Mouse (Mus musculus) right cerebral cortex, postnatal 25 days (tissue): Measurements from ENCODE around the gene Cabp7.
"Not testable (repeated sequence)": the region's sequence is repeated elsewhere in the genome, so short reads cannot be mapped to it uniquely, and the experiment has no call there.

ENCODE experiments used
- DNase-seq: peaks from one replicate; pipeline ENCODE4 v3.0.0; 2022

Cabp7 gene

DNA sequence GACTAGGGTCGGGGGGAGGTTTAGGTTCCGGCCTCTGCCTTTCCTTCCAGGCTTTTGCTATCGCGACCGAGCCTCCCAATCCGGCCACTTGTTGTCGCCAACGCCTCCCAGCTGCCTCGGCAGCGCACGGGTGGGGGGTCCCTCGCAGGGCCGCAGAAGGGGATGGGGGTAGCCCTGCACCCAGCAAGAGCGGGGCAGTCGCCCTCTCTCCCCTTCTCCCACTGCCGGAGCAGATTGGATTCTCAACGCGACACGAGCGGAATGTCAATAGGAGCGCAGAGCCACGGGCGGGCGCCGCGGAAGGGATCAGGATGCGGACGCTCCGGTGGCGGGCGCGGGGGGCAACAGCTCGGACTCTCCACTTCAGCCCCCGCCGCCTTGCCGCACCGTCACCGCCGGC is 609 bp downstream of the Cabp7 start:
- no peak for DNase-seq

DNA sequence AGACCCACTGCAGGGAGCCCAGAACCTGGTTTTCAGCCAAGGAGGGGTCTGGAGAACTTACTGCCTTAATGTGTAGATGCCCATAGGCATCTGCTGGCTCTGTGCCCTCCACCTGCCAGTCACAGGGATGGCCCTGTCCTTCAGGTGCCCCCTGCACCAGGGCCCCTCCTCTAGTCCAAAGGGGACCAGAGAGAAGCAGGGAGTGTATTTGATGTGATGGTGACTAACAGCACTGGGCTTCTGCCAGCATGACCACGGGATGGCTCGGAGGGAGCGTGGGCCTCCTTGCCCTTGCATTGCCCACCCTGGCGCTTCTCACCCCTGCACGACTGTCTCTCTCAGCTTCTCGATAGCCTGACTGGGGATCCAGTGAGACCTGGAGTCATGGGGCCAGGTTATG is 1.9 kb downstream of the Cabp7 start:
- no peak for DNase-seq

DNA sequence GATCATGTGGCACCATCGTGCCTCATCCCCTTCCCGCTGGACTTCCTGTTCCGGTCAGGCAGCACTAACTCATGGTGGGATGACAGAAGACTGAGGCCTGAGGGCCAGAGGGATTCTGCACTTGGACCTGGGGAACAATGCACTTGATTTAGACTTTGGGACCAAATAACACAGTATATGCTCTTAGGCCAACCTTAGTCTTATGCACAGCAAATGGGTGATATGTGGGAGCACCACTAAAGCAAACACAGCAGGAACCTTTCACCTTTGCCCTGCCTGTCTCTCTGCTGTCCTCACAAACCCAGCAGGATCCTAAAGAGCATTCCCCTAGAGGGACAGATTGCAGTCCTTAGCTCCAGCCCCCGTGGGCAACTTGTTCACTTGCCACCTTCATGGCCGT is 5.8 kb downstream of the Cabp7 start:
- no peak for DNase-seq

DNA sequence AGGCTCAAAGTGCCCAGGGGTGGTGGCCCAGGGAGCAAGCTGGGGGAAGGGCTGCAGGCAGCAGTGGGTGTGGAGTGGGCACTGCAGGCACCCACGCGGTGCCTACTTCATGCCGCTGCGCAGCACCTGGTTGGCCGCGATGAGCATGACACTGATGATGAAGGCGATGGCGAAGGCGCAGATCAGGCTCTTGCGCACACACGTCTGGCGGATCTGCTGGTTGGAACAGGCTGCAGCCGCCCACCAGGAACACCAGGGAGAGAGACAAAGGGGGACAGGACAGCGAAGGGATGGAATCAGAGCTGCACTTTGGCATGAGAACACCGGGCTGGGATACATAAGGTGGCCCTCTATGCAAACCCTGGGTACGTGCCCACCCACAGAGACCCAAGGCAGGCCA is 7.9 kb downstream of the Cabp7 start:
- DNase-seq: no peak

DNA sequence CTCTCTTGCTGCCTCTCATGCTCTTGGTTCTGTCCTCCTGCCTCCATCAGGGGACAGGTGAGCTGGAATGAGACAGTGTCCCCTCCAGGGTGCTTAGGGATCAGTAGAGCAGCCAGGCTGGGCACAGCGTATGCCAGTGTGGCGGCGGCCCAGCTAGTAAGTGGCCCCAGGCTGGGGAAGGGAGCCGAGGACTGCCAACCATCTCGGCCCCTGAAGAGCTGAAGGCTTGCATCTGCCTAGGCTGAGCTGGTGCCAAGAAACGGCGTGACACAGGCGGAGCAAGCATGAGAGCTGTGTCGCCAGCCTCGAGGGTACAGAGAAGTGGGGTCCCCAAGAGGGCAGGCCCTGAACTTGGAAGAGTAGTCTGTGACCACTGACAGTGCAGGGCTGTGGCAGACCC is 8.9 kb downstream of the Cabp7 start:
- DNase-seq: no peak

DNA sequence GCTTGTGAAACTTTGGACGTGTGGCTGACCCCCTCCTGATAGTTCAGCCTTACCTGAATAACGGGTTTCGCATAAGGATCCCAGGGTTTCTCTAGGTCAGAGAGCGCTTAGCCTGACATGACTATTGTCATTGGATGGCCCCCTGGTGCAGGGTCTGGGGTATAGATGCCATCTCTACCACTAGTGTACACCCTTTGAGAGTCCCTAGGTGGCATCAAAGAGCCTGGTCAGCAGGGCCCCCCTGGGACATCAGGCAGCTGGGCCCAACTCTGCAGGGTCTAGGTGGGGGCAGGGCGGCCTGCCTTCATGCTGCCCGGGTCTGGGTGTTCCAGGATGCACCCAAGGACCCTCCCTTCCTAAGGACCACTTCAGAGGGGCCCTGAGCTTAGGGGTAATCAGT is 10.2 kb downstream of the Cabp7 start:
- no peak for DNase-seq

DNA sequence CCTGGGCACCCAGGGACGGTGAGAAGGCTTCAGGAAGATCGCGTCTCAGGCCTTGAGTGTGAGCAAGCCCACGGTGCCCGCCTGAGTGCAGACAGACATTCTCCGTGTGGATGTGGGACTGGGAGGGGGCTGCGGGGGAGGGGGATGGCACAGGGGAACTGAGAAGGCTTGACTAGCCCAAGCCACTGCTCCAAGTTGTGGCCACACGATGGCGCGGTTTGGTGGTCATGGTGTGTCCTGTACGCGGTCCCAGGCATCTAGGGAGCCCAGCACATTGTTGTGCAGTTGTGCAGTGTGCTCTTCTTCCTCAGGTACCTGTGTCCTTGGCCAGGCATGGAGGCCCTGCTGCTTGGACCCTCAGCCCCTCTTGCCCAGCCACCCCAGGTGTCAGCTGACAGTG is 12.4 kb downstream of the Cabp7 start:
- no peak for DNase-seq

DNA sequence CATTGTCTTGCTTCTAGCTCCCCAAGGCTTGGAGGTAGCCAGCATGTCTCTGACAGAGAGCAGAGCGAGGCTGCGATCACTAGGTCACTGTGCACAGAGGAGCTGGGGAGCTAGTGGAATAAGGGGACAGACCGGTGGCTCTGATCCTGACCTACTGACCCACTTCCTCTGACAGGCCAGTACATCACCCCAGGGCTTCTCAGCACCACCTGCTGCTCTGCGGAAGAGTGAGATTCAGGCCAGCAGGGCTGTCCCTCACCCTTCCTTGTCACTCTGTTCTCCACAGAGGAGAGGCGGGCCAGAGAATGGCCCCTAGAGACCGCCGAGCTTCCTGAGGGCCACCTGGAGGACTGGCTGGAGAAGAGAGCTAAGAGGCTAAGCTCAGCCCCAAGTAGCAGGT is 14.8 kb downstream of the Cabp7 start:
- no peak for DNase-seq

DNA sequence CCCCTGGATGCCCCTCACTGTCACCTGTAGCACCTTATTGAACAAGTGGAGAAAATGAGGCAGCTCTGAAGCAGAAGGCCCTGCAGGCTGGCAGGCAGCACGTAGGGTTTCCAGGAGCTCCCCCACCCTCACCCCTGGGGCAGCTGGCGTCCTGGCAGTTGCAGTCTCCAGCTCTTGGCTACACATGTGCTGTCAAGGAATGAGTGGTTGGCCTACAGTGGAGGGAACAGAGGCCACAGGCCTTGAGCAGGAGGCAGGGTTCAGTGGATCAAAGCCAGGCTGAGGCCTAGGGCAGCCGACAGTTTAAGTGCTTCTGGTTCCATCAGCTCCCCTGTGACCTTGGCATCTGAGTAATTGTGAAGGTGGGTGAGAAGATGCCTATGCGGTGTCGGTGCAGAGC is 15.7 kb downstream of the Cabp7 start:
- DNase-seq: no peak

DNA sequence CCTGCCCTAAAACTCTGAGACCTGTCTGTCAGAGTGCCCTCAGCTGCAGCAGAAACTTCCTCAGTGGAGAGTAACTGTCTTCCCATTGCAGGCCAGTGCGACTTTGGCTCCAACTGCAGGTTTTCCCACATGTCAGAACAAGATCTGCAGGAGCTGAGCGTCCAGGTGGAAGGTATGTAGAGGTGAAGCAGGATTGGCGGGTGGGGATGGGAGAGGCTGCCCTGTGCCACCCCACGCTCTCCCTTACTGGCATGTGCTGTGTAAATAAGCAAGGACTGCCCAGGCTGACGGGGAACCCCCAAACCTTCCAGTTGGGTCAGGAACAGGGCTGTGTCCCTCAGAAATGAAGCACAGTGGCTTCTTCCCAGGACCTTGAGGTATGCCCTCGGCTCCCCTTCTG is 16.5 kb downstream of the Cabp7 start:
- no peak for DNase-seq

DNA sequence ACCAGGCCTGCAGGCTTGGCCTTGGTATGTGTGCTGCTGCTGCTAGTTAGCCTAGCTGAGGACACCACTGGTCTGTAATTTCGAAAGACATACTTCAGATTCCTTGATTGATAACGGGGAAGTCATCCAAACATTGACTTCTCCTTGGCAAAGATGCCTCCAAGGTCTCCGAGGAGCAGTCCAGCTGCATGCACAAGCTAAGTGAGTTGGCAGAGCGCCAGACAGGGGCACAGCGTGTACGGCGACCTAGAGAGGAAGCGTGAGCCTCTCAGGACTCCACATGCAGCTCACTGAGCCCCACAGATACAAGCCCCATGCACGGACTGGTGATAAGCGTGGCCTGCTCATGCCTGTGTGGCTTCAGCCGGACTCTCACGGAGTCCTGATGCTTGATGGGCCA is 17.0 kb downstream of the Cabp7 start:
- DNase-seq: no peak

DNA sequence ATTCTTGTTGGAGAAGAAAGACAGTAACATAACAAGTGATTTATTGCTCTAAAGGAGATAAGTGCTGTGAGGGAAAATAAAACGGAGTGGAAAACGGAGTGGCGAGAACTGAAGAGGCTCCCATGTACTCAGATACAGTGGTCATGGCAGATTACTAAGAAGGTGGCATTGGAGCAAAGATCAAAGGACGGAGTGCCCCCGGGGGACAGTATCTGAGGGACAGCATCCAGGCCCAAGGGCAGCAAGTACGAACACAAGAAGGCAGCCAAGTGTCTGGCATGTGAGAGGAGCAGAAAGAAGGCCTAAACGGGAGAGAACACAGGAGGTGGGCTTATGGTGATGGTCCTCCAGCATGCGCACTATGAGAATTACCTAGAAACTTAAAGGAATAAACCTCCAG is 24.9 kb downstream of the Cabp7 start:
- DNase-seq: no peak

DNA sequence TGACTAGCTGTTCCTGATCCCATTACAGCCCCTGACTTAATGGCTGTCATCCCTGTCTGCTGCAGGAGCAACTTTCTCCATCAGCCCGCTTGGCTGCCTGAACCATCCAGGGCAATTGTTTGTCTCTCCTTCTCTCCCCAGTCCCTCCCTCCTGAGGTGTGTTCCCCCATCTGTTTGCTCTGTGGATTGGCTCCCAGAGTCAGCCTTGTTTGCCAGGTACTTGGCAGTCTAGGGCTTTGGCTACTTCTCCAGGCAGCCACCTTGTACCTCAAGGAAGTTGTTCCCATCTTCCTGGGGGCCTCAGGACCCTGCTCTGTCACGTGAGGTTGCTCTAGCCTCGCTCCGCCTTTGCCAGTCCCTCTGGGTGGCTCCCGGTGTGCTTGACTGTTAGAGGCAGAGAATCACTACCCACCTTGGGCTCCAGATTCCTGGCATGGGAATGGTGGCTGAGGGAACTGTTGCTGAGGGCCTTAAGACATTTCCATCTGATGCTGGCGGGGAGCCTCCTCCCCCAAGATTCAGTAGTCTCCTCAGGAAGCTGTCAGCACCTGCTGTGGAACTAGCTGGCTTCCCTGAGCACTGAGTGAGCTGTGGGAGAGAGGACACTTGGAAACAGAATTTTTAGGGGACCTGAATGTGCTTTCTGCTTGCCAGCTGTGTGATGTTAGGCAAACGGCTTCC is 25.5 kb downstream of the Cabp7 start:
- DNase-seq: peak; percentile 46

DNA sequence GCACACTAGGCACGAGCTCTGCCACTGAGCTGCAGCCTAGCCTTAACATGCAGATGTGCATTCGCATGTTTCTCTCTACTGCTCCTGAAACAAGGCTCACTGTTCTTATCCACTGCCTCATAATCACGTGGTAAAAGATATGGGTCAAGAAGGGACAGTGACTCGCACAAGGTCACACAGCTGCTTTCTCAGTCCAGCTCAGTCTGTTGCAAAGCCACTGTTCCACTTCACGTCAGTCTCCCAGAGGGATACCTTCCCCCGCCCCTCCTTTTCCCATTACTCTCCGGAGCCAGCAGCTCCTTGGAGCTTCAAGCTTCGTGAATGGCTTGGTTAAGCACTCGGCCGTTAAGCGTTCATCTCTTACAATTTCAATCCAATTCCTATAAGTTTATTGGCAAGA is 26.2 kb downstream of the Cabp7 start:
- no peak for DNase-seq

DNA sequence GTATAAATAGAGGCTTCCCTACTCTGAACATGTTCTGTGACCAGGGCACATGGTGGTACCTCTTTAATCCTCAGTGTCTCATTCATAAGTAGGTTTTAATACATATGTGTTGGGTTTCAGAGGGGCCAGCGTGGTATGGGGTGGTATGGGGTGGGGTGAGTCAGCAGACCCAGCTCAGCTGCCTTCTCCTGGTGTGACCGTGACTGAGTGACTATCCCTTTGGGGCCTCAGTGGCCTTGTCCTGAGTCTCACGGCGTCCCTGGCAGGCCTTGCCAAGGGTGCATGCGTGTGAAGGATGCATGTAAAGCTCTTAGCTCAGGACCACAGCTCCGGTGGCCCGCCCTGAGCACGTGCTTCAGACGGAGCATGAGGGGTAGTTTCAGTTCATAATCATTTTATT is 26.6 kb downstream of the Cabp7 start:
- no peak for DNase-seq

DNA sequence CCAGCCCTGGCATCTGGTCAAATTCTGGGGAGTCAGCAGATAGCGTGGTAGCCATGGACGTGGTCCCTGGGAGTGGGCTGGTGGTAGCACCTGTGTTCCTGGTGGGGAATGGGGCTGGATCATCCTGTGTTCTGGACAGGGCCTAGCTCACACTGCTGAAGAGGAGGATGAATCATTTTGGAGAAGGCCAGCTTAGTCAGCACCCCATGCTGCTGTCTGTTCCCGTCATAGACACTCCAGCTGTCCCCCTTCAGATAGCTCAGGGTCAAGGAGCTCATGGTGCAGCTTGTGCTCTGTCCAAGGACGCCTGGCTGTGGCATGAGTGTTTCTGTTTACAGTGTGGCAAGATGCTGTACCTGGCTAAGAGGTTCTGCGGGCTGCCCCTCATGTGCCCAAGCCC is 28.0 kb downstream of the Cabp7 start:
- DNase-seq: no peak

DNA sequence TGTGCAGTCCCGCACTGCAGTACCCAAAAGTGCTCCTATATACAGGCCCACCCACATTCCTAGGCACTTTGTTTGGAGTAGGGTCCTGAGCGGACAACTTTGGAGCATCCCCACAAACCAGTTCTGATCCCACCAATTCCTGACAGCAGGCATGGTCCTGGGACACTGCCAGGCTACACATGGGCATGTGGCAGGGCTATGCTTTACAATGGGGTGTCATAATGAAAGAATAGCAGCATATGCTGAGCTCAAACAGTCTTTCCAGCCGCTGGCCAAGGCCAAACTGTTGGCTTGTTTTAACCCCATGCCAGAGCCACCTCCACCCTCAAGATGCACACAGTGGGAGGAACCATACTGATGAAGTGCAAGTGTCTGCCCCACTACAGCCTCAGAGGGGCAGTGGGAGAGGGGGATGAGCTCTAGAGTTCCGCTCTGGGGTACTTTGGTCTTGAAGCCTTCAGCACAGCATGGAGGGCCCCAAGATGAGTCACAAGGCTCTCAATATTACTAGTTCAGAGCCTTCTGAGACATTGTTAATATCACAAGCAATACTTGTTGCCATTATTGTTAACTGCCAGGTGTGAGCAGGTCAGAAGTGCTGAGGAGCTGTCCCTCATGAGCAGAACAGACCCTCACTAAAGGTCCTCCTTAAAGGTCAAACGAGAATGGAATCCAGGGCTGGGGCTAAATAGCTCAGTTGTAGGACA is 29.9 kb downstream of the Cabp7 start:
- DNase-seq: no peak

DNA sequence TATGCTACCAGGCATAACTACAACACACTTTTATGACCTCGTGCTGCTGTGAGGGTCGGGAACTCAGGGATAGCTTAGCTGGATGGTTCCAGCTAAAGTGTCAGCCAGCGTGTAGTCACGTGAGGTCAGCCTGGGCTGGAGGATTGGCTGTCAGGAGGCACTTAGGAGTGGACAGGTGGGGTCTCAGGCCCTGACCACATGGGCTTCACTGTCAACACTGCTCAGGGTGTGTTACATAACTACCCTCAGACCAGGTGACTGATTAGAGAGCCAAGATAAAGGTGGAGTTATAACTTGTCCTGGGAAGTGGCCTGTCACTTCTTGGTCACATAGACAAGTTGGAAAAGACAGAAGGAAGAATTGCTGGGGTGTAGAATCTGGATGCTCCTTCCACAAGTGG is 31.0 kb downstream of the Cabp7 start:
- no peak for DNase-seq

DNA sequence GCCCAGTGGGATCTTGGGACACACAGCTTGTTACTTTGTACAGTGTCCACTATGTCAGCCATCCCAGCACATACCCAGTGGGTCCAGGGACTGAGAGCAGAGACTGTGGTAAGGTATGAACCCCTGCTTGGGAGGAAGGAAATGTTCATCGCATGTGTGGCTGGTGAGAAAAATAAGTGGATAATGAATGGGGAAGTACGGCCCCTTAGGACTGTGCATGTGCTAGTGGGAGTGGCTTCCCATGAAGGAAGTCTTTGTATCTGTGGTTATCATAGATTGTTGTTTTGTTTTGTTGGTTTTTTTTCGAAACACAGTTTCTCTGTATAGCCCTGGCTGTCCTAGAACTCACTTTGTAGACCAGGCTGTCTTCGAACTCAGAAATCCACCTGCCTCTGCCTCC is 31.9 kb downstream of the Cabp7 start:
- no peak for DNase-seq

DNA sequence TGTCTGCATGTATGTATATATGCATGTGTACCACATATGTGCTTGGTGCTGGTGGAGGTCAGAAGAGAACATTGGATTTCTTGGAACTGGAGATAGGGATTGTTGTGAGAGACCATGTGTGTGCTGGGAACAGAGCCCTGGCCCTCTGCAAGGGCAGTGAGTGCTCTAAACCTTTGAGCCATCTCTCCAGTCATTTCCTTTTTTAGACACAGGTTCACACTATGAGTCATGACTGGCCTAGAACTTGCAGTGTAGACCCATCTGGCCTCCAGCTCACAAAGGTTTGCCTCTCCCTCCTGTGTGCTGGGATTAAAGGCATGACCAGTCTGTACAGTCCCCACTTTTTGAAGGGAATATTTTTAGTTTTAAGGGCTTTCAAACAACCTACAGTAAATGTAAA is 33.8 kb downstream of the Cabp7 start:
- no peak for DNase-seq

DNA sequence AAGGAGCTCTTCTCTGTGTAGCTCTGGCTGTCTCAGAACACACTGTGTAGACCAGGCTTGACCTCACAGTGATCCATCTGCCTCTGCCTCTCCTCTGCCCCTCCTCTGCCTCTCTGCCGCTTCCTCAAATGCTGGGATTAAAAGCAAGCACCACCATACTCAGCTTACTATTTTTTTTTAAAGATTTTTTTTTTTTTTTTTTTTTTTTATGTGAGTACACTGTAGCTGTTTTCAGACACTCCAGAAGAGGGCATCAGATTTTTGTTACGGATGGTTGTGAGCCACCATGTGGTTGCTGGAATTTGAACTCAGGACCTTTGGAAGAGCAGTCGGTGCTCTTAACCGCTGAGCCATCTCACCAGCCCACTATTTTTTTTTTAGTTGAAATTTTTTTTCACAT is 36.4 kb downstream of the Cabp7 start:
- DNase-seq: not testable (repeated sequence)

DNA sequence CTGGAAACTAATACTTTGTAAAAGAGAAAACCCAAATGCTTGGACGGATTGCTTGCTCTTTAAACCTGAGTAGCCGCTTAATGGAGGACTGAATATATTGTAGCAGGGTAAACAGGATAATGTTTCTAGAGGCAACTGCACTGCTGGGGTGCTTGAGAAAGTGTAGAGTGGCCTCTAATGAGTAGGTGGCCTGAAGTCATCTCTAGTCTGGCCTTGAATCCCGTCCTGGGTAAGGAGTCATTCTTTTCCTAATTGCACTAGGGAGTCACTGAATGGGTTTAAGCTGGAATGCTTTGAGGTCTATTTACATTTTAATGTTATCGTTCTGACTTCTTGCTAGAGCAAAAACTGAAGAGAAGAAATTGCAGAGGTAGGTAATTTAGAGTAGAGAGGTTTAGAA is 41.4 kb downstream of the Cabp7 start:
- DNase-seq: no peak

DNA sequence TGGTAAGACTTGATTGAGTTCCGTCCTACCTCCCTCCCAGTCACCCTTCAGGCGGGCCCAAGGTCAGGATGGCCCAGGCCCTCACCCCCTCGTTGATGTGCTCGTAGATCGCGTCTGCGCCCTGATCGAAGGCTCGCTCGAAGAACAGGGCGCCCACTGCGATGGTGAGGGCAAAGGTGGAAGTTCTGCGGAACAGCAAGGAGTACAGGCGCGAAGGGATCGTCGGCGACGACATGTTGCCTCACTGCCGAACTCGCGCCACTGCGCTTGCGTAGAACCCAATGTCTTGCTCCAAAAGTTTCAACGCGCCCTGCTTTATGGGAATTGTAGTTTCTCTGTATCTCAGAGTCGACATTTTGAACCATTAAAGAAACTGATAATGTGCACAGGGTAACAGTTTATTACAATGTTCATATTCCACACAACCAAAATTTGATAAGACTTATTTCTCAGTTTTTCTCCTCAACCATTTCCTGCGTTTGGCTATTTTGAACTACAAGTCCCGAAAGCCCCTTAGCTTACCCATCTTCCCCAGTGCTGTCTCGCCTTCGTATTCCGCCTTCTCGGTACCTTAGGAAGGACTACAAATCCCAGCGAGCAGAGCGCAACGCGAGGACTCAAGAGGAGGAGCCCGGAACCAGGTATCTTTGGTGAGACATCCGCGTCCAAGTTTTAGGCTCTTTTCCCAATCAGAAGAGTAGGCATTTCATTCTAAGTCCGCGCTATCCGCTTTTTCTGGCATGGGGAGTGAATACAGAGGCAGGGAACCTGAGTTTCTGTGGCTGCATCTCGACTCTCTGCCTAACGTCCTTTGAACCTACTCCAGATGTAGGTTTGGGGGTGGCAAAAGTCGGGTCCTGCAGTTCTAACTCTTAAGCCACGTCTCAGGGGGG is 42.3 kb downstream of the Cabp7 start, which contains the start of the genes Uqcr10 and Zmat5:
Gene Uqcr10 (minus strand): TSS at position 271 of the 893 bp plus-strand sequence.
Gene Zmat5 (plus strand): TSS at position 607 of the 893 bp plus-strand sequence.
- peak; percentile 88 for DNase-seq

DNA sequence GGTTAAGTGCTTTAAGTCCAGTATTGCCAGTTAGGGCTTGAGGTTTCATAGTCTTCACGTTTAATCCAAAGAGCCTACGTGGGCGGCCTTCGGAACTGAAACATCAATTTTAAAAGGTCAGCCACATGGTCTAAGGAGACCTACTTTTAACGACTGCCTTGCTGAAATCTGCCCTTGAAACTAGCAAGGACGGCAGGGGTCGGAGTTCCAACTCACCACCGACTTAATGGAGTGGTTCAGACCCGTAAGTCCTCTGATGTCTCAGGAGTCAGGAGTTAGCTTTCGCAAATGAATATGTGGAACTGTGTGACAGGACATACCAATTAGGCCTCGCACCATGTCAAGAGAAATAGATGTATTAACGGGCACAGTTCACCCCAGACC is 42.9 kb downstream of the Cabp7 start:
- no peak for DNase-seq
